Comparison of ENCODE assay signal across 8 mouse cellular contexts in the genomic region with DNA sequence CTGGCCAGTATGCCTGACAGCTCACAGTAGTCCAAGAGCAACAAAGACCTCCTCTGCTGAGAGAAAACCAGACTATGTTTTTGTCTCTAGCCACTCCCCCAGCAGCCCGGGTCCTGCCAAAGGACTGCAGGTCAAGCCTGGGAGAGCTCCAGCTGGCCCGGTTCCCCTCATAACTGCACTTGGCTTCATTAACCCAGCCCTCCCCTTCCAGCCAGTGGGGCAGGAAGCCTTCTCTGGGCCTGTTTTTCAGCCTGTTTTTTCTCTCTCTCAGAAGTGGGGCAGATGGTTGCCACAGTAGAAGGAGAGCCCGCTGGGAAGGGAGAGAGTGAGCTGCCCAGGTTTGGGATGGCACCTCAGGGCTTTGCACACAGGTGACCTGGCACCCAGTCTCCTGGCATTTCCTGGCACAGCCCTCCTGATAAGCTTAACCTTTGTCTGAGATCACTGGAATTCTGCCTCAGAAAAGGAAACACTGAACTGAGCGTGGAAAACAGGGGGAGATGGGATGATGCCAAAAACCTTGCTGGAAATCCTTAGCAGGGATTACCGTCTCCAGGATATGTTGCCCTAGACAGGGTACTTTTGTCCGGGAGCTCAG.
DNase-seq lines count a peak whose midpoint lies in the region; TF ChIP-seq lines count a peak whose summit lies in the region.

No protein-coding gene starts in this region.

- peak; percentile 10; the same call in 1 of the 2 replicates for TF ChIP-seq CTCF in heart, adult 2 months (IDR thresholded peaks at IDR 0.05)

- intact Hi-C loops in heart, adult 2 months (cut with DNase I) = loop anchor here (1.0 to 5.0 kb wide), 5 partner anchors 63 to 192 kb away; partner anchors contain the start of gene Plxna4

- peak; percentile 32 for DNase-seq in embryo, embryonic 10 days (ENCODE audit: low spot score)
- no peak for DNase-seq in embryo, embryonic 9.5 days (ENCODE audit: extremely low spot score)
- peak; percentile 33 for DNase-seq in embryonic facial prominence, embryonic 10.5 days (ENCODE audit: low spot score)
- DNase-seq in heart, adult 2 months = peak; percentile 91 to 93
- DNase-seq in kidney, adult 8-10 months = peak; percentile 95
- no peak for DNase-seq in limb, embryonic 10.5 days (ENCODE audit: low spot score)
- DNase-seq in ovary, adult 18-20 months (ENCODE audit: low spot score) = peak; percentile 86
- peak; percentile 79 to 83 for DNase-seq in urinary bladder, postnatal 4 days (ENCODE audit: low spot score in 2 of 2)

- H3K4me1 ChIP-seq in embryonic facial prominence, embryonic 10.5 days = peaks cover 8% of the 10 kb centered on the region
- H3K4me1 ChIP-seq in heart, adult 2 months (ENCODE audit: control insufficient read depth, insufficient read depth, low read length) = peaks cover 11% of the 10 kb centered on the region
- peaks cover 13% of the 10 kb centered on the region for H3K4me1 ChIP-seq in limb, embryonic 10.5 days

- no peaks in the 10 kb centered on the region for H3K9me3 ChIP-seq in embryonic facial prominence, embryonic 10.5 days
- H3K9me3 ChIP-seq in limb, embryonic 10.5 days (replicated peaks) = no peaks in the 10 kb centered on the region

- peak overlapping the region; percentile 51 for H3K27ac ChIP-seq in embryonic facial prominence, embryonic 10.5 days (replicated peaks)
- peak overlapping the region; percentile 91 for H3K27ac ChIP-seq in heart, adult 2 months
- H3K27ac ChIP-seq in limb, embryonic 10.5 days = peak overlapping the region; percentile 63

- no peaks in the 10 kb centered on the region for H3K79me2 ChIP-seq in heart, adult 2 months (replicated peaks; ENCODE audit: control insufficient read depth, insufficient read depth, low read length)

- WGBS in embryonic facial prominence, embryonic 10.5 days = 49% methylated on average over 6 of the region's 6 CpGs
- WGBS in heart, adult 2 months = 12% methylated on average over 6 of the region's 6 CpGs
- WGBS in limb, embryonic 10.5 days = 54% methylated on average over 6 of the region's 6 CpGs

- no peak overlapping the region for H3K4me3 ChIP-seq in embryonic facial prominence, embryonic 10.5 days
- no peak overlapping the region for H3K4me3 ChIP-seq in heart, adult 2 months
- no peak overlapping the region for H3K4me3 ChIP-seq in limb, embryonic 10.5 days

- no peak overlapping the region for H3K9ac ChIP-seq in heart, adult 2 months (ENCODE audit: low read depth, low read length)

- peak; percentile 35; the same call in 1 of the 2 replicates for TF ChIP-seq EP300 in heart, adult 2 months (IDR thresholded peaks at IDR 0.05; ENCODE audit: insufficient read depth, low read depth, low read length)

- H3K36me3 ChIP-seq in embryonic facial prominence, embryonic 10.5 days (replicated peaks) = no peaks in the 10 kb centered on the region
- peaks cover 6% of the 10 kb centered on the region for H3K36me3 ChIP-seq in heart, adult 2 months (ENCODE audit: control insufficient read depth, insufficient read depth, low read length)
- no peaks in the 10 kb centered on the region for H3K36me3 ChIP-seq in limb, embryonic 10.5 days

- no peaks in the 10 kb centered on the region for H3K27me3 ChIP-seq in embryonic facial prominence, embryonic 10.5 days (replicated peaks; ENCODE audit: low read depth, poor library complexity, severe bottlenecking)
- no peaks in the 10 kb centered on the region for H3K27me3 ChIP-seq in heart, adult 2 months (ENCODE audit: control insufficient read depth, insufficient read depth, low read length)
- no peaks in the 10 kb centered on the region for H3K27me3 ChIP-seq in limb, embryonic 10.5 days (ENCODE audit: low read depth, poor library complexity, severe bottlenecking)

- 0 out of 2 replicates have a peak, but pooled peaks have one; percentile 24 for TF ChIP-seq POLR2A in heart, adult 2 months (IDR thresholded peaks at IDR 0.05; ENCODE audit: insufficient read depth, low read depth, low read length)

Comparison
In these comparisons a context has a peak if more than half of its experiments do, and no peak if none do; other contexts are left out.
1. DNase-seq: peak in embryo, embryonic 10 days (single experiment), embryonic facial prominence, embryonic 10.5 days (single experiment), heart, adult 2 months (2 of 2), kidney, adult 8-10 months (2 of 2), ovary, adult 18-20 months (single experiment) and urinary bladder, postnatal 4 days (2 of 2); none in embryo, embryonic 9.5 days (single experiment) and limb, embryonic 10.5 days (single experiment).
2. Peak in every context shown above with its lines, with median percentiles within 50 percentile points of each other: H3K27ac ChIP-seq.